Mouse (Mus musculus): ENCODE results near the gene Tas1r2. TPM values are rescaled to one million over a fixed set of nuclear protein-coding genes. Genes with fewer than 3 reads are reported as not detected.
A peak's percentile ranks its signal among the peaks of the same experiment; 100 is the strongest.

Tas1r2 gene
- polyA plus RNA-seq, 1 experiment from 2014 or later = not detected

GRCm38 (mm10) chr4:139684639-139685017 is 31.3 kb downstream of the Tas1r2 start:
- no peak for ATAC-seq (ENCODE audit: low FRiP score)

GRCm38 (mm10) chr4:139688058-139688457 is 34.7 kb downstream of the Tas1r2 start:
- ATAC-seq (ENCODE audit: low FRiP score) = no peak
- 60% methylated on average over 9 of the region's 9 CpGs for WGBS

More at GRCm38 (mm10) chr4:139684639-139685017, 31.3 kb downstream of the Tas1r2 start:
- no peak overlapping the region for H3K27ac ChIP-seq (ENCODE audit: low read depth, low read length)
- H3K9me3 ChIP-seq (ENCODE audit: control insufficient read depth, low read length) = no peaks in the 10 kb centered on the region
- H3K9ac ChIP-seq (ENCODE audit: low read length) = no peak overlapping the region
- no peaks in the 10 kb centered on the region for H3K36me3 ChIP-seq (ENCODE audit: control insufficient read depth, insufficient read depth, low read length)
- WGBS = 3% methylated on average over 3 of the region's 3 CpGs
- H3K4me1 ChIP-seq (ENCODE audit: control insufficient read depth, insufficient read depth, low read length) = no peaks in the 10 kb centered on the region
- peak; percentile 99 for DNase-seq (ENCODE audit: low spot score, missing footprints)
- H3K4me3 ChIP-seq (ENCODE audit: low read depth, low read length) = no peak overlapping the region
- no peaks in the 10 kb centered on the region for H3K27me3 ChIP-seq (ENCODE audit: control insufficient read depth, insufficient read depth, low read length)
- H3K4me2 ChIP-seq = no peak overlapping the region

GRCm38 (mm10) chr4:139689627-139690269 is 36.4 kb downstream of the Tas1r2 start:
- WGBS = 37% methylated on average over 7 of the region's 7 CpGs
- Histone ChIP-seq H3K4me1 (ENCODE audit: control insufficient read depth, insufficient read depth, low read length) (peaks cover 9% of the 10 kb centered on the region), H3K27me3 (ENCODE audit: control insufficient read depth, insufficient read depth, low read length) (peaks cover 2% of the 10 kb centered on the region), H3K4me3 (ENCODE audit: low read depth, low read length) (no peak overlapping the region), H3K4me2 (no peak overlapping the region), H3K9me3 (ENCODE audit: control insufficient read depth, low read length) (no peaks in the 10 kb centered on the region), H3K27ac (ENCODE audit: low read depth, low read length) (no peak overlapping the region), H3K9ac (ENCODE audit: low read length) (no peak overlapping the region), H3K36me3 (ENCODE audit: control insufficient read depth, insufficient read depth, low read length) (no peaks in the 10 kb centered on the region)
- DNase-seq (ENCODE audit: low spot score, missing footprints) (peak; percentile 61), ATAC-seq (ENCODE audit: low FRiP score) (no peak)

More at GRCm38 (mm10) chr4:139688058-139688457, 34.7 kb downstream of the Tas1r2 start:
- Histone ChIP-seq H3K4me2 (no peak overlapping the region), H3K27me3 (ENCODE audit: control insufficient read depth, insufficient read depth, low read length) (peaks cover 2% of the 10 kb centered on the region), H3K9me3 (ENCODE audit: control insufficient read depth, low read length) (no peaks in the 10 kb centered on the region), H3K4me3 (ENCODE audit: low read depth, low read length) (no peak overlapping the region), H3K4me1 (ENCODE audit: control insufficient read depth, insufficient read depth, low read length) (peaks cover under 1% of the 10 kb centered on the region; the same call in 1 of the 2 replicates), H3K9ac (ENCODE audit: low read length) (no peak overlapping the region), H3K36me3 (ENCODE audit: control insufficient read depth, insufficient read depth, low read length) (no peaks in the 10 kb centered on the region), H3K27ac (ENCODE audit: low read depth, low read length) (no peak overlapping the region)
- peak; percentile 70 for DNase-seq (ENCODE audit: low spot score, missing footprints)

- WGBS = 14% methylated on average over 5 of the region's 5 CpGs
- no peak overlapping the region for H3K27ac ChIP-seq (ENCODE audit: low read depth, low read length)
- no peak overlapping the region for H3K4me2 ChIP-seq
- no peaks in the 10 kb centered on the region for H3K36me3 ChIP-seq (ENCODE audit: control insufficient read depth, insufficient read depth, low read length)
- H3K27me3 ChIP-seq (ENCODE audit: control insufficient read depth, insufficient read depth, low read length) = peaks cover 2% of the 10 kb centered on the region
- no peaks in the 10 kb centered on the region for H3K9me3 ChIP-seq (ENCODE audit: control insufficient read depth, low read length)
- no peak for DNase-seq (ENCODE audit: low spot score, missing footprints)
- H3K9ac ChIP-seq (ENCODE audit: low read length) = no peak overlapping the region
- H3K4me1 ChIP-seq (ENCODE audit: control insufficient read depth, insufficient read depth, low read length) = peaks cover 14% of the 10 kb centered on the region
- no peak for ATAC-seq (ENCODE audit: low FRiP score)
- no peak overlapping the region for H3K4me3 ChIP-seq (ENCODE audit: low read depth, low read length)
These were observed 40.0 kb downstream of the Tas1r2 start for GRCm38 (mm10) chr4:139693315-139693714.

- no peaks in the 10 kb centered on the region; the same call in 1 of the 2 replicates for H3K27me3 ChIP-seq (ENCODE audit: control insufficient read depth, insufficient read depth, low read length)
- H3K27ac ChIP-seq (ENCODE audit: low read depth, low read length) = no peak overlapping the region
- H3K4me2 ChIP-seq = no peak overlapping the region
- DNase-seq (ENCODE audit: low spot score, missing footprints) (peak; percentile 86), ATAC-seq (ENCODE audit: low FRiP score) (0 out of 2 replicates have a peak, but pooled peaks have one; percentile 46)
- H3K36me3 ChIP-seq (ENCODE audit: control insufficient read depth, insufficient read depth, low read length) = no peaks in the 10 kb centered on the region
- WGBS = 6% methylated on average over 9 of the region's 9 CpGs
- peaks cover 14% of the 10 kb centered on the region for H3K4me1 ChIP-seq (ENCODE audit: control insufficient read depth, insufficient read depth, low read length)
- H3K4me3 ChIP-seq (ENCODE audit: low read depth, low read length) = no peak overlapping the region
- peak overlapping the region; percentile 27; the same call in 1 of the 2 replicates for H3K9ac ChIP-seq (ENCODE audit: low read length)
- no peaks in the 10 kb centered on the region for H3K9me3 ChIP-seq (ENCODE audit: control insufficient read depth, low read length)
These were observed 44.4 kb downstream of the Tas1r2 start for GRCm38 (mm10) chr4:139697755-139698154.

- Histone ChIP-seq H3K4me2 (no peak overlapping the region), H3K9me3 (ENCODE audit: control insufficient read depth, low read length) (no peaks in the 10 kb centered on the region), H3K4me1 (ENCODE audit: control insufficient read depth, insufficient read depth, low read length) (peaks cover 7% of the 10 kb centered on the region), H3K36me3 (ENCODE audit: control insufficient read depth, insufficient read depth, low read length) (no peaks in the 10 kb centered on the region), H3K4me3 (ENCODE audit: low read depth, low read length) (no peak overlapping the region), H3K27me3 (ENCODE audit: control insufficient read depth, insufficient read depth, low read length) (no peaks in the 10 kb centered on the region; the same call in 1 of the 2 replicates), H3K27ac (ENCODE audit: low read depth, low read length) (no peak overlapping the region), H3K9ac (ENCODE audit: low read length) (no peak overlapping the region)
- WGBS = 70% methylated on average over 8 of the region's 8 CpGs
- ATAC-seq (ENCODE audit: low FRiP score) = no peak
- no peak for DNase-seq (ENCODE audit: low spot score, missing footprints)
These were observed 45.3 kb downstream of the Tas1r2 start for GRCm38 (mm10) chr4:139698602-139699001.

- Histone ChIP-seq H3K9ac (ENCODE audit: low read length) (no peak overlapping the region), H3K27me3 (ENCODE audit: control insufficient read depth, insufficient read depth, low read length) (no peaks in the 10 kb centered on the region), H3K36me3 (ENCODE audit: control insufficient read depth, insufficient read depth, low read length) (no peaks in the 10 kb centered on the region), H3K27ac (ENCODE audit: low read depth, low read length) (no peak overlapping the region), H3K9me3 (ENCODE audit: control insufficient read depth, low read length) (no peaks in the 10 kb centered on the region), H3K4me1 (ENCODE audit: control insufficient read depth, insufficient read depth, low read length) (peaks cover under 1% of the 10 kb centered on the region), H3K4me3 (ENCODE audit: low read depth, low read length) (no peak overlapping the region), H3K4me2 (no peak overlapping the region)
- DNase-seq (ENCODE audit: low spot score, missing footprints) = peak; percentile 31
- no peak for ATAC-seq (ENCODE audit: low FRiP score)
- 74% methylated on average over 4 of the region's 4 CpGs for WGBS
These were observed 49.6 kb downstream of the Tas1r2 start for GRCm38 (mm10) chr4:139702914-139703313.

GRCm38 (mm10) chr4:139703468-139703867 is 50.1 kb downstream of the Tas1r2 start:
- DNase-seq (ENCODE audit: low spot score, missing footprints) (peak; percentile 64), ATAC-seq (ENCODE audit: low FRiP score) (no peak)
- no peaks in the 10 kb centered on the region for H3K36me3 ChIP-seq (ENCODE audit: control insufficient read depth, insufficient read depth, low read length)
- no peaks in the 10 kb centered on the region for H3K9me3 ChIP-seq (ENCODE audit: control insufficient read depth, low read length)
- no peaks in the 10 kb centered on the region for H3K4me1 ChIP-seq (ENCODE audit: control insufficient read depth, insufficient read depth, low read length)
- H3K9ac ChIP-seq (ENCODE audit: low read length) = no peak overlapping the region
- 82% methylated on average over 11 of the region's 11 CpGs for WGBS
- H3K4me3 ChIP-seq (ENCODE audit: low read depth, low read length) = no peak overlapping the region
- no peak overlapping the region for H3K27ac ChIP-seq (ENCODE audit: low read depth, low read length)
- no peaks in the 10 kb centered on the region for H3K27me3 ChIP-seq (ENCODE audit: control insufficient read depth, insufficient read depth, low read length)
- no peak overlapping the region for H3K4me2 ChIP-seq

- Histone ChIP-seq H3K4me2 (no peak overlapping the region), H3K27ac (ENCODE audit: low read depth, low read length) (no peak overlapping the region), H3K27me3 (ENCODE audit: control insufficient read depth, insufficient read depth, low read length) (no peaks in the 10 kb centered on the region), H3K4me3 (ENCODE audit: low read depth, low read length) (no peak overlapping the region), H3K9me3 (ENCODE audit: control insufficient read depth, low read length) (no peaks in the 10 kb centered on the region), H3K4me1 (ENCODE audit: control insufficient read depth, insufficient read depth, low read length) (peaks cover 4% of the 10 kb centered on the region), H3K36me3 (ENCODE audit: control insufficient read depth, insufficient read depth, low read length) (no peaks in the 10 kb centered on the region), H3K9ac (ENCODE audit: low read length) (no peak overlapping the region)
- ATAC-seq (ENCODE audit: low FRiP score) (no peak), DNase-seq (ENCODE audit: low spot score, missing footprints) (peak; percentile 41)
- WGBS = 93% methylated on average over 5 of the region's 5 CpGs
These were observed 52.6 kb downstream of the Tas1r2 start for GRCm38 (mm10) chr4:139705986-139706385.
